Mouse (Mus musculus) 416B (cell line): ENCODE results near the gene Tbx5.

Experiments used
- DNase-seq: peaks from one replicate; pipeline ENCODE4 v3.0.0; 2011; ENCODE audit warnings: low read depth

Tbx5 gene

DNA sequence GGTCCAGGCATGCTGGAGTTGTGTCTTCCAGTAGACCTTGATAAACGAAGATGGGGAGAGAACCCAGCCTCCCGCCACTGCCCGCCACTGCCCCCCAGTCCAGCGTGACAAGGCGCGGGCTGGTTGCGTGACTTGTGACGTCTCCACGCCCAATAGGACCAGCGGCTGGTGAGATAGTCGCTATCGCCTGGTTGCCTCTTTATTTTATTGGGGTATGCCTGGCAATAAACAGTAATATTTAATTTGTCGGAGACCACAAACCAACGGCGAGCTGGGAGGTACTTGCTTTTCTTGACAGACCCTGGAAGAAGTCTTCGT, at the start of gene Tbx5:
TSS of gene Tbx5 (plus strand) at position 190 of the 318 bp plus-strand sequence.
- DNase-seq: no peak

DNA sequence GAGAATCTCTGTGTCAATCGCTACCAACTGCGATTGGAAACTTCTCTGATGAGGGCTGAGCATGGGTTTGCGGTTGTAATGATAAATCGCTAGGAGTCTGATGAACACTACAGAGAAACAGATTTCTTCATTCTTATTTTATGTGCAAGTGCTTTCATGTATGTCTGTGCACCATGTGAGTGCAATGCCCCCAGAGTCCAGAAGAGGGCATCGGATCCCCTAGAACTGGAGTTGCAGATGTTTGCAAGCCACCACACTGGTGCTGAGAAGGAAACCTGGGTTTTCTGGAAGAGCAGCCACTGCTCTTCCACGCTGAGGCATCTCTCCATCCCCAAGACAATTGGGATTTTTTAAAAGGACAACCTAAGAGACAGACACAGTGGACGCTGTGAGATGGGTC, 46.5 kb upstream of the Tbx5 start:
- no peak for DNase-seq

DNA sequence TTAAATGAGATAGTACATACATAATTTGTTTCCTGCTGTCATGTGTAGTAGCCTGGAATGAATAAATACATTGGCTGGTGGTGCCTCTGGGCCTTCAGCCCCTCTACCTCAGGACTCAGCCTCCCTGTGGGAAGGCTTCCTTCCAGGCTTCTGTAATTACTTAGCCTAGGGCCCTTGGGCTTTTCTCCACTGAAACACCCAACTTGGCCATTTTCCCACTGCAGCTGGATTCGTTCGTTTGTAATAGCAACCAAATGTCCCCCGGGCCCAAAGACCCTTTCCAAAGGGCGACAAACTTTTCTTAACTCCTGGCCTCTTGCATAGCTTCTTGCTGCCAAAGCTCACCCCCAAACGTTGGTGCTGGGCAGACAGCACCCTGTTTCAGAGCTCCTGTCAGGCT, 40.8 kb upstream of the Tbx5 start:
- DNase-seq: no peak

DNA sequence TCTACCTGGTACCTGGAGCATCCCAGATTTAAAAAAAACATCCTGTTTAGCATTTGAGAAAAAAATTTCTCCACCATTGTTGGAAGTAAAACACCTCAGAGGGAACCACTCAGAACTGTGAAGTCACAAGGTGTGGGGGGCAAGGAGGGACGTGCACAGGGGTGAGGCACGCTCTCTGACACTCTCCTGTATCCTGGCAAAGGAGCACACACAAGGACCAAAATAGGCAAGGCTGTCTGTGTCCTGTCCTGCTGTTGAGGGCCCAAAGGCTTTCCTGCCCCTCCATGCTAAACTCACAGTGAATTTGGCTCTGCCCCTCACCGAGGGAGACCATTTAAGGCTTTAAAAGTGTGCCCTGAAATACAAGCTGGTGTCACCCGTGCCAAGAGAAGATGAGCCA, 38.5 kb upstream of the Tbx5 start:
- no peak for DNase-seq

DNA sequence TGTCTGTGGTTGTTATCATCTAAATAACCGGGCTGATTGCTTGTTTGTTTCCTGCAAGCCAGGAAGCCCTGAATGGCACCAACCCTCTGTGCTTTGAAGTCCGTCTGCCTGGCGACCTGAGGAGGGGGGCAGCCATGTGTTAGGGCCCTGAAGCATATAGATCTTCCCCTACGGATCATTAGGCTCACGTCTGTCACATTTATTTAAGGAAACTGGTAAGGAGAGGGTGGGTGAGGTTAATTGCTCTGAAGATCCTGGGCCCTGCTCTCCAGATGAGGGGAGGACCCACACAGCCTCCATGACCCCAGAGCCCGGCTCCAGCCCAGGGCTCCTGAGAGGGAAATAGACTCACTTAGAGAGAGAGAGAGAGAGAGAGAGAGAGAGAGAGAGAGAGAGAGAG, 37.1 kb upstream of the Tbx5 start:
- DNase-seq: no peak

DNA sequence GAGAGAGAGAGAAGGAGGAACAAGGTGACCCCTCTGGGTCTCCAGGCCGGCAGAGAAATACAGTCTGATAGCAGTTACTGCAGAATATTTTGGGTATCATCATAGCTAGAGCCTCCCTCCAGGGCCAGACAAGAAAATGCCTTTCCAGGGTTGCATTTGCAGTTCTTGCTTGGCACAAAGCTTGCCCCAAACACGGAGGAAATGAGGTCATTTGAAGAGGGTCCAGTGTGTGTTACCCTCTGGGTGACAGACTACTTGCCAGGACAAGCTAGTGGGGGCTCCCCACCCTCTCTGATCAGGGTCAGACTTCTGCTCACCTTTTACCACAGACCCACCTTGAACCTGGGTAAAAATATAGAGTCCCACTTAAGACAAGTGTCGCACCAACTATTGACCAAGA, 36.7 kb upstream of the Tbx5 start:
- DNase-seq: no peak

DNA sequence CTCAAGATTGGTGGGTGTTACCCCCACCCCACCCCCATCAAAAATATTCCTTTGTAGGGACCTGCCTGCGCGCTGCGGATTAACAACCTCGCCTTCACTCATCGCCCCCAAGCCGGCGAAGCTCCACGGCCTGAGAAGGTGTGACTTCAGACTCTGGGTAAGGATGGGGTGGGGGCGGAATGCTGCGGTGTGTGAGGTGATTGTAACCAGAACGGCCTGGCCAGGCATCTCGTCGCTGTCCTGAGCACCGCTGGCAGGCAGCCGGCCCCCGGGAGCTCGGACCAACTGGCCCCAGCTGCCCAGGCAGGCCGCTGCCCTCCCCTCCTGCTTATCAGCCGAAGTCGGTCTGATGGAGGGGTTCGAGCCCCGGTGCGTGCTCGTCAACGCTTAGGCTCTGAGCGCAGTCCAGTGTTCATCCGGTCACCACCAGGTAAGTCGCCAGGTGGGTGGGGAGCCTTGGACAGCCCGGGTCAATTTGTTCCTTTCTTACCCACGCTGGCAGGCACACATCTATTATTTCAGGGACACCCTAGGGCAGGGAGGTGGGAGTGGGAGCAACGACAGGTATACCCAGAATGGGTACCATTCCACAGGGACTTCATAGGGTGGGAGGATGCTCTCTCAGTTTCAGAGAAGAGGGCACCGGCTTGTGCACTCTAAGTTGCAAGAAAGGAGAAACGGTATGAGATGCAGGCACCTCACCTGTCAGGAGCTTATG, 35.9 kb upstream of the Tbx5 start:
- no peak for DNase-seq

DNA sequence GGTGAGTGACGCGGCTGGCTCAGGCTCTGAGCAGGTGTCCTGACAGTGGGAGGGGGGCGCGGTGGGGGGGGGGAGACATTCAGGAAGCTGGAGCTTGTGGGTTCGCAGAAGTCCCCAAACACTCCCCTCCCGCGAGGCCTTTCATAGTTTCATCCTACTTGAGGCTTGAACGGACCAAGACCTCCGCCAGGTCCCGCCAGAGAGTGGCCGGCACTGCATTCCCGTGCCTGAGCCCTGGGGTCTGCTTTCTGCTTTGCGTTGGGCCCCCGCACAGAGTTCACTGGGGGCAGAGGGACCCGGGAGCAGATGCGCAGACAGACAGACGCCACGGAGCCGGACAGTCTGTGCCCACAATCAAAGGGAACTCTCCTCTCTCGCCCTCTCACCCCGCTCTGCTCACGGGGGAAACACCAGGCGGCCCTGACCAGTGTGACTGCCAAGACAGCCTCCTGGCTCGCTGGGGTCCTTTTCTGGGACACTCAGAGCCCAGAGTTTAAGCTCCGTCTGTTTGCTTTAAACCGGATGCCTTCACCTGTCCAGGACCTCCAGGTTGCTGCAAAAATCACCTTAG, 34.8 kb upstream of the Tbx5 start:
- DNase-seq: no peak

DNA sequence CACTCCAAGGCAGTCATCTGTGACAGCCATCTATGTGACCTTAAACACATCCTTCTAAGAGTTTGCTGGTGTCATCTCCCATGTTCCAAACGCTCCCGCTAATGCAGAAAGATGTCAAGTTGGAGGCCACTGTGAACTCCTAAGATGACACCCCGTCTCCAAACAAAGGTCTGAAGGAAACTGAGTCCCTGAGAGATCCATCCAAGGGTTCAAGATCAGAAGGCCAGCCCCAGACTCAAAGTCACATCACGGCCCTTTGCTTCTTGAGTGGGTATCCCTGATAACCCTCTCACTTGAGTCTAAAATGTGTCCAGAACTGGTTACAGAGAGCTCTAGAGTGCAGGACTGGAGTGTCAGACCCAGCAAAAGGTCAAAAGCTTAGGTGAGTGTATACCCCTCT, 34.2 kb upstream of the Tbx5 start:
- no peak for DNase-seq

DNA sequence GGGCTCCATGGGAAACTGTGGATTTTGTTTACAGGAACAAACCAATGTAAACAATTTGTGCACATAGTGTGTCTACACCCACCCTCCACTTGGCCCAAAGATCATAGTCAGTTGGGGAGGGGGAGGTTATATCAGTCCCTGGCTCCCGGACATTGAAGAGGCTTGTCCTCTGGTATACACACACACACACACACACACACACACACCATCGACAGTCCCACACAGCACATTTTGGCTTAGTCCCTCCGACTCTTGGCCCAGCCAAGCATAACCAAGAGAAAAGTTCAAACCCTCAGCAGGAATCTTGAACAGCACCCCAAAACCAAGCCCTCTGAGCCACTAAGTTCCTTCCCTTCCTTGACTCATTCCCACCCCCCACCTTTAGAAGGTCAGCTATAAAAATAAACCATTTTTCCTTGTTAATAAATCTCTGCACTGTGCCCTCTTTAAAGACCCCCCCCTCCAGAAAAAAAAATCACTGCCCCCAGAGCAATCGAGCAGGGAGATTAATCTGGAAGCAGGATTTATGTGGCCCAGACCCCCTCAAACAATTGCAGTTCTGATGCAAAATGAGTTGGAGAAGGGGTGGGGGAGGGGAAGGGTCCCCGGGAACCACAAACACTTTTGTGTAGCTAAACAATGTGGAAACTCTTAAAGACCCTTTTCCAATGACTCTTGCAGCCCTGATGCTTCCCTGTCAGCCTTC, 33.6 kb upstream of the Tbx5 start:
- DNase-seq: no peak

DNA sequence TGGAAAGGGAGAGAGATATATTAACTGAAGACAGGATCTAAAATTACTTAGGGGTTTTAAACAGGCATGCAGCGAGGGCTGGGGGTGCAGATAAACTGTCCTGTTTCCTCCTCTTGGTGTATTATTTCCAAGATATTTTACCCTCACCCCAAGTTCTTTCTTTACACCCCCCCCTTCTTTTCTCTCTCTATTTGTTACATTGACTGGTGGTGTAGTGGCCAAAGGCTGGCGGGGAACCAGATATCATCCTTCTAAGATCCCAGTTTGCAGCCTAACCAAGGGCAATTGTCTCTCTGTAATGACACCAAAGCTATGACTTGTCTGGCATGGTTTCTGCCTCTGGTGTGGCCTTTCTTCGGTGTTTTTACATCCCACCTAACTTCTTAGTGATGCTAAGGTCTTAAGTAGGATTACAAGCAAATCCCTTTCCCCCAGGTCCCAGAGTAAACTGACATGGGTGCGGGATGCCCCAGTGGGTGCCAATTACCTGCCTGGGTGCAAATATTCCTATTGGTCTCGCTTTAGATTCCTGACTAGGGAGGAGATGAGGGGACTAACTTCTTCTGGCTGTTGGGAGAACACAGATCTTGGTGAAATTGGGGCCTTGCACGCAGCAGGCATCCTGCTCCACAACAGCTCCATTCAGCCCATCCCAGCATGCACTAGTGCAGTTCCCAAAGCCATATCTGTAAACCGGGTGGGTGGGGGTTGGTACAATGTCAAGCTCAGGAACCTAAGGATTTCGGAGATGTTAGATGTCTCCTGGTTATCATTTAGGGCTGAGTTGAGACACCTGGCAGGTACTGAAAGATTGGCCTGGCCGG, 32.8 kb upstream of the Tbx5 start:
- DNase-seq: no peak

DNA sequence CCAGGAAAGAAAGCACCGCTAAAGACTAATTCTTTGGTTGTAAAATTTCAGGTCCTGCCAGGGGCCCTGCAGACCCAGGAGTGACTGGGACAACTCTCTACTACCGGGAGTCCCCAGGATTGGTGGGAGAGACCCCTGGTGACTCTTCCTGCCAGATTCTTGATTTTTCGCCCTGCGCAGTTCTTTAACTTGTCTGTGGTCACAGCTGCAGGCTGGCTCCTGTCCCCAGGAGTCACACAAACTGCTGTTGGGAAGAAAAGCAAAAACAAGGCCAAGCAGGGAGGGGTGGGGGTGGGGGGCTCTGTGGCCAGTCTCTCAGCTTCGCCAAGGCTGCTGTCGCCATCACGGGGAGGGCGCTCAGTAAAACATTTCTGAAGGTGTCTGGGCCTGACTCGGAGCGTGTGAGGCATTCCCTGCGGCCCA, 32.2 kb upstream of the Tbx5 start:
- no peak for DNase-seq

DNA sequence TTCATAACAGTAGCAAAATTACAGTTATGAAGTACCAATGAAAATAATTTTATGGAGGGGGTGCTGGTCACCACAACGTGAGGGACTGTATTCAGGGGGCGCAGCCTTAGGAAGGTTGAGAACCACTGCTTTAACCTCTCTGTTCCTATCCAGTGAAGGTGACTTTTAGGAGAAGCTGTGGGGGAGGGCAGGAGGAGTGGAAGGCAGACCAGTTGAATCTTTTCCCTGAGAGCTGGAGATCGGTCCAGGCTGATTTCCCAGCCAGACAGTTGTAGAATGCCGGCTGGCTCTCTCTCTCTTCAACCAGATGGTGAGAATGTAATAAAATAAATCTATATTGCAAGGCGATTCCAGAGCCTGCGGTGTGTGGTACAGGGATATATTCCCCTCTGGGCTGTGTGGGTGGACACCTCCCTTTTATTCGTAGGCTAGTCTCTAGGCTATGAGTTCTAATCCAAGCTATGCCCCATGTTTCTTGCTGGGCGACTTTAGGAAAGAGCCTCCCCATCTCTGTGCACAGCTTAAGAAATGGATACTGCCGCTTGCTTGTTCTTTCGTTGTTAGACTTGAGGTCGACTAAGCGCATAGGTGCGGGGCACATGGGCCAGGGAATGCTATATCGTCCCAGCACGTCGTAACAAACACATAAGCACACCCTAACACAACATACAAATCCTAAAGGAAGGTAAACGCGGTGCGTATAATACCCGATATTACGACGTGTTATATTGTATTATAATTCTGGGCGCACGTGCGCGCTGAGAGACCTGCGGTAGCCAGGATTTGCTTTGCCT, 29.7 kb upstream of the Tbx5 start:
- no peak for DNase-seq

DNA sequence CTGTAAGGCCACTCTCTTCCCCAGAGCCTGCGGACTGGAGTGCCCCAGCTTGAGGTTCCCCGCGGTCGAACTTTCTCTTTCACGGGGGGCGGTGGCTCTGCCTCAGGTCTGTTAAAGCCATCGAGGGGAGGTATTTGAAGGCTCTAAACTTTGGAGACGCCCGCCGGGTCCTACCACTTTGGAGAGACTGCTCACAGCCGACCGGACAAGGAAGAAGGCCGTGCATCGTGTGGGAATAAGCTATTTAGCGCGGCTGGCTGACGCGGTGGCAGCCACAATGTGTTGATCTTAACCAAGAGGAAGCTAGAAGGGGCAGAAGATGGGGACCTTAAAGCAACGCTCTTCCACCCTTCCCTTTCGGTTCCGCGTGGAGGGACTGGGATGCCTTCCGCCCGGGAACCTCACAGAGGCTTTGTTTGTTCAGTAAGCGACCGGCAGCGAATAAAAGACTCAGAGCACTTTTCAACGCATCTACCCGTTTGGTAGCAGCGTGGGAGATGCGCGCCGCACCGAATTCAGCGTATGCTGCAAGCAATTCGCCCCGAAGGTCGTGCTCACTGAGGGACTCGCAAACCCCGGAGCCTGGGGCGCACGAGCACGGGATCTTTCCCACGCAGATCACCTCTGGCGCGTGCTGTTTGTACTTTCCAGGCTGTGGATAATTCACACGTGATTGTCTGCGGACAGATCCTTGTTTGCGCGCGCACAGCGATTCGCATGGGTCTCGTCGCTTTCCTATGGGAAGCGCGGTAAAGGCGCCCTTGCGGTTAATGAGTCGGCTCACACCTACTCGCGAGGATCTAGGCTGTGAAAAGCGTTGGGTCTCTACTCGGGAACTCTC, 28.8 kb upstream of the Tbx5 start:
- DNase-seq: no peak

DNA sequence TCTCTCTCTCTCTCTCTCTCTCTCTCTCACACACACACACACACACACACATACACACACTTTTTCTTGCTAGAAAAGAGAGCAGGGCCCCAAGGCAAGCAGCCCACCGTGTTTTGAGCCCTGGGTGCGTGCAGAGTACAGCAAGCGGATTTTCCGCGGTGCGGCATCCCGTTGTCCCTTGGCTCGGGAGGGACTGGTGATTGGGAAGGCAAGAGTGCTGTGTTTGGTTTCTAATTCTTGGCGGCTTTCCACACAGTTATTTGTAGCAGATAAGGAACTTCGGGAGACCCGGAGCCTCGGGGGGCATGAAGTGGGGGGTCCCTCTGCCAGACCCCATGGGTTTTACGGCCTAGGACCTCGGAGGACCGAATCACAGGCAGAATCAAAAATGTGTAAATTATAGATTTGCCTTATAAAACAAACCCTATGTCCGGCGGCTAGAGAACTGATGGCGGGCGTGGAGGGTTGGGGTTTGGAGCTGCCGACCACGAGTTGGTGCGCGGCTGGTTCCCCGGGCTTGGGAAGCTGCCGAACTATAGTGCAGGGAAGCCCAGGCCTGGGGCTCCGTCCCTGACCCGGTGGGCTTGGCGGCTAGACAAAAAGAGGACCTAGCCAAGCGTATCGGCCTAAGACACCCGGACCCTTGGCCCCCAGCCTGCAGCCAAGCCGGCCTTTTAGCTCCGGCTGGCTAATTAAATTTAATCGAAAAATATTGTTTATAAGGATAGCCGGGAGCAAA, 28.0 kb upstream of the Tbx5 start:
- no peak for DNase-seq

DNA sequence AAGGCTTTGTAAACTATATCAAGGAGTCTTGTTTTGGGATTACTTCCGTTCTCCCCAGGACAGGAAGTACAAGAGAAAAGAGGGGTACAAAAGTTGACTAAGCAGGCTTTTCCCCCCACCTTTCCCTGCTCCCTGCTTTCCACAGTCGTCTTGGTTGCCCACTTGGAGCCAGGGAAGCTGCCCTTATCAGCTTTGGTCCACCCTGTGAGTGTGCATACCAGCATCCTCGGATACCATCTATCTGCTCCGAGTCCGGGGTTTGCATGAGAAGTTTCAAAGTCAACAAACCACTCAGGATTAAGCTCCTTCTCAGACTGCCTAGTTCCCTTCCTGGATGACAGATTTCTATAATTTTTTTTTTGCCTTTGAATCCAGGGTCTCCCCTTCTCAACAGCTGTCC, 26.8 kb upstream of the Tbx5 start:
- DNase-seq: no peak

DNA sequence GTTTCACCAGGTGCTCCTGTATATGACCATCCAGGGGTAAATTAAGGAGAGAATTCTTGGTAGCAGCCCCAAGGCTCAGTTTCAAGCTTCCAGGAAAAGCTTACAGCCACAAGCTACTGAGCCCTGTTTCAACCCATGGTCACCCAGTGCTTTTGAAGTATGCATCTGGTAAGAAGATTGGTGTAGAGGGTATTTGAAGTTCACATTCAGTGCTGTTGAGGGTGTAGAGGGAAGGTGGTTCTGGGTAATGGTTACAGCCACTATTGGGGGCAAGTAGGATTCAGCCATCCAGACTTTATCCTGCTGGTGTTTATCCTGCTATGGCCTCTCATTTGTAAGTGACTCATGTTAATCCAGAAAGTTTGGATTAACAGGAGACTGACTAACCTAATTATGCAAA, 26.0 kb upstream of the Tbx5 start:
- DNase-seq: no peak

DNA sequence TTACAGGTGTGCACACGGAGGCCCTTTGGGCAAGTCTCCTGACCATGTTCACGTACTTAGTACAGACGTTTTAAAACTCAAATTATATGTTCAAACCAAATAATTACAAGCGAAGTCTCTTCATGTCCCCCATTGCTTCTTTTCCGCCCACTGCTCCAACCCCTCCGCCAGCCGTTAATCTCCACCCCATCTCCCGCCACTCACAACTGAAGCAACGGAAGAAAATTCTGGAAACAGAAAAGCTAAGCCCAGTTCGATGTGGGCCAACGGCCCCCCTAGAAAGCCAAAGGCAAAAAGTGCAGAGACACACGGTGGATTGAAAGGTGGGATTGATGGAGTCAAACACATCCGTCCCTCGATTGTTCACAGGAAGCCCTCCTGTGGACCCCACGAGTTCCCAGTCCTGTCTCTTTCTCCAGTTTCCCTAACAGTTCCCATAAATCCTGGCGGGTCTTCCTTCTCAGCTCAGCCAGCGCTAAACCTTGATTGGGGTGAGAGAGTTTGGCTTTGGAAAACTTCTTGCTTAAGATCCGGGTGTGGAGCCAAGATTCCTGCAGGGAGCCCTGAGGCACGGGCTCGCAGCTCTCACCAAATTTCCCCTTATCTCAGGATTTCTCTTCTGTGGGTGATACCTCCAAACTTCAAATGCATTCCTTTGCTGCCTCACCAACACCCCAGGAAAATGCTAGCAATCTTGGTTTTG, 24.8 kb upstream of the Tbx5 start:
- no peak for DNase-seq

DNA sequence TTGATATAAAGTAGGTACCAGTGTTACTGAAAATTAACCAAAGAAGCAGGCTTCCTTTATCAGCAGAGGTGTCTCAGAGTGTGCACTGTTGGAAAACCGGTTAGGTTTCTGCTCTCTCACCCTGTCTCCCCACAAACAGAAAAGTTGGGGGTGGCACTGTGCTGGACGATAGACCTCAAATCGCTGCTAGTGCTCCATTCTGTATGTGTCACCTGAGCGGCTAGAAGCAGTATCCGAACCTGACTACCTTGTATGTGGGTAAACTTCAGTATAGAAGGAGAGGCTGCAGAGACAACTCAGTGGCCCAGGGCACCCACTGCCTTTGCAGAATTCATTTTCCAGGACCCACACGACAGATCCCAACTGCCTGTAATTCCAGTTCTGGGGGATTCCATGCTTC, 23.8 kb upstream of the Tbx5 start:
- DNase-seq: no peak
